Mouse (Mus musculus) erythroblast, adult 5-6 weeks (primary cell): ENCODE data around the gene Rep15. TPM values are rescaled to one million over a fixed set of nuclear protein-coding genes. Genes with fewer than 3 reads are reported as not detected.

ENCODE experiments used
- ATAC-seq: replicated peaks from 2 replicates; pipeline ENCODE4 v1.8.0; 2016; ENCODE audit warnings: moderate number of reproducible peaks, mild to moderate bottlenecking, moderate TSS enrichment, inconsistent platforms; ENCODE audit not compliant: poor library complexity, low FRiP score, severe bottlenecking
- total RNA-seq, 2 experiments: library from RNA; stranded (forward) in 1 of 2; stranded (reverse) in 1 of 2; fragments of 150-400 nt in 1 of 2; fragments of 200-764, 138-1000 nt in 1 of 2; gene quantifications; 2 replicates each; pipeline versions ENCODE4 v1.2.3 to v1.2.4; 2015 to 2017; ENCODE audit warnings: low replicate concordance in 2 of 2

The Rep15 gene
- total RNA-seq, 2 experiments from 2014 or later, result not detected

DNA sequence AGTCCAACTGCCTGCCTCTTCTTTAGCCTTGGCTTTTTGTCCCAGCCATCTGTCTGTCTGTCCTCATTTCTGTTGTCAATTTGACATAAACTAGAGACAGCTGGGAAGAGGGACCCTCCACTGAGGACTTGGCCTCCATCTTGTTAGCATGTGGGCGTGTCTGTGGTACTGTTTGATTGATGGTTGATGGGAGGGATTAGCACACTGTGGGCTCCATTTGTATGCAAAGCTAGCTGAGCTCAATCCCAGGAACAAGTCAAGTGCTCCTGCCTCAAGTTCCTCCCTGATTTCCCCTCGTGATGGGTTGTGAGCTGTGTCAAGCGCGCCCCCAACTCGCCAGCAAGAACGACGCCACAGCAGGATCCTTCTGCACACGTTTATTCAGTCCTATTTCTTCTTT lies 44.5 kb downstream of the Rep15 start:
- no peak for ATAC-seq

DNA sequence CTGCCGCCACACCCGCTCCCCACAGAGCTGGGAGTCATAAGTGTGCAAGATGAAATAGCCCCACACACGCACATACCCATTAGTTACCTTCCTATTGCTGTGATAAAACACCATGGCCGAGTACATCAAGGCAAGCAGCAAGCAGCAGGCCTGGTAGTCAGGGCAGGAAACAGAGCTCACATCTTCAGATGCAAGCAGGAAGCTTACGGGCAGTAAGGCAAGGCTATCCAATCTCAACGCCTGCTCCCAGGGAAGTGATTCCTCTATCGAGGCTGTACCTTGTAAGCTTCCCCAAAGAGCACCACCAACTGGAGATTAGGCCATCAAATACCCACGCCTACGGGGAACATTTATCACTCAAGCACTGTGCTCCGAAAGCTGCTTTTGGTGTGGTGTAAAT lies 47.5 kb downstream of the Rep15 start:
- no peak for ATAC-seq

Other genes starting within 250 kb of the Rep15 start
- not detected in 2 replicates for gene Arntl2, start 236.5 kb upstream of the Rep15 start, total RNA-seq (2015; ENCODE audit: low replicate concordance)
- not detected in 2 replicates for gene Arntl2, start 236.5 kb upstream of the Rep15 start, total RNA-seq (2017; ENCODE audit: low replicate concordance)
- gene Smco2, start 182.5 kb upstream of the Rep15 start, total RNA-seq (2015; ENCODE audit: low replicate concordance), result not detected in 2 replicates
- not detected in 2 replicates for gene Smco2, start 182.5 kb upstream of the Rep15 start, total RNA-seq (2017; ENCODE audit: low replicate concordance)
- 24.4 TPM in 1 of 2 replicates, not detected in the other for gene Ppfibp1, start 144.1 kb upstream of the Rep15 start, total RNA-seq (2015; ENCODE audit: low replicate concordance)
- gene Ppfibp1, start 144.1 kb upstream of the Rep15 start, total RNA-seq (2017; ENCODE audit: low replicate concordance), result 1.8 and 4.2 TPM in 2 replicates
- not detected in 2 replicates for gene 1700034J05Rik, start 78.2 kb upstream of the Rep15 start, total RNA-seq (2015; ENCODE audit: low replicate concordance)
- not detected in 2 replicates for gene 1700034J05Rik, start 78.2 kb upstream of the Rep15 start, total RNA-seq (2017; ENCODE audit: low replicate concordance)
- gene Mrps35, start 10.2 kb downstream of the Rep15 start, total RNA-seq (2015; ENCODE audit: low replicate concordance), result 31.3 and 36.3 TPM in 2 replicates
- gene Mrps35, start 10.2 kb downstream of the Rep15 start, total RNA-seq (2017; ENCODE audit: low replicate concordance), result 13.2 and 23.9 TPM in 2 replicates
- not detected in 2 replicates for gene Mansc4, start 54.4 kb downstream of the Rep15 start, total RNA-seq (2015; ENCODE audit: low replicate concordance)
- not detected in 2 replicates for gene Mansc4, start 54.4 kb downstream of the Rep15 start, total RNA-seq (2017; ENCODE audit: low replicate concordance)
- gene Klhl42, start 58.8 kb downstream of the Rep15 start, total RNA-seq (2015; ENCODE audit: low replicate concordance), result 1.5 and 2.9 TPM in 2 replicates
- gene Klhl42, start 58.8 kb downstream of the Rep15 start, total RNA-seq (2017; ENCODE audit: low replicate concordance), result 0.98 and 1.2 TPM in 2 replicates
- gene Pthlh, start 231.6 kb downstream of the Rep15 start, total RNA-seq (2015; ENCODE audit: low replicate concordance), result not detected in 2 replicates
- not detected in 2 replicates for gene Pthlh, start 231.6 kb downstream of the Rep15 start, total RNA-seq (2017; ENCODE audit: low replicate concordance)